Mouse (Mus musculus): ENCODE data around the gene Ccr8. TPM values are rescaled to one million over a fixed set of nuclear protein-coding genes. Genes with fewer than 3 reads are reported as not detected.

Ccr8 gene
- polyA plus RNA-seq, 1 experiment from 2014 or later = 0.38 TPM

- Histone ChIP-seq H3K4me3 (ENCODE audit: low read length) (no peak overlapping the region), H3K36me3 (ENCODE audit: control insufficient read depth, insufficient read depth, low read length) (no peaks in the 10 kb centered on the region), H3K4me2 (ENCODE audit: low read depth, low read length) (no peak overlapping the region), H3K4me1 (replicated peaks; ENCODE audit: control insufficient read depth, insufficient read depth, low read length) (no peaks in the 10 kb centered on the region), H3K27me3 (ENCODE audit: control insufficient read depth, insufficient read depth, low read depth, low read length) (no peaks in the 10 kb centered on the region), H3K9ac (ENCODE audit: low read length) (no peak overlapping the region), H3K27ac (ENCODE audit: low read length) (no peak overlapping the region), H3K9me3 (ENCODE audit: control insufficient read depth, low read length) (no peaks in the 10 kb centered on the region)
- no peak for ATAC-seq (ENCODE audit: low read depth)
- WGBS = 74% methylated on average over 4 of the region's 4 CpGs
These were observed 9.2 kb upstream of the Ccr8 start for GRCm38 (mm10) chr9:120082691-120083090.

DNA sequence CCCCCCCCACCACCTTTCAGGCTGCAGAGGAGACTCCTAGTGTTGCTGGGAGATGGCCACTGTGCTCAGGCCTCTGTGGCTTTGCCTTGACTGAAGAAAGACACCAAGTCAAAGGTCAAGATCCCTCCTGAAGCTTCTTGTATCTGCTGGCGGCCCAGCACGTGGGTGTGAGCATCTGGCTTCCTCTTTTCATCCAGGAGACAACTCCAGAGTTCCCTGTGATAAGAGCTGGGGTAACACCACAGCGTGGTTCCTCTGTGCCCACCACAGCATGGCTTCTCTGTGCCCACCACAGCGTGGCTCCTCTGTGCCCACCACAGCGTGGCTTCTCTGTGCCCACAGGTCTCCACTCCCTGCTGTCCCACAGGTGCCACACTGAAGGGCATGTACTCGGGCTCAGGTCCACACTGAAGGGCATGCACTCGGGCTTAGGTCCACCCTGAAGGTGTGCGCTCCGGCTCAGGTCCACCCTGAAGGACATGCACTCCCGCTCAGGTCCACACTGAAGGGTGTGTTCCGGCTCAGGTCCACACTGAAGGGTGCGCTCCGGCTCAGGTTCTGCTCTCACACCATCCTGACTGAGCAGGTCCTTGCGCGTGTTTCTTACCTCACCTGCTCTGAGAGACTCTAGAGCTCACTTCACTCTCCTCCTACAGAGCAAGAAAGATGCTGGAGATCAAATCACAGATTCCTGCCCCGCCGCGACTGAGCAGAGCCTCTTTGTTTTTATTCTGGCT lies 8.6 kb upstream of the Ccr8 start:
- H3K9me3 ChIP-seq (ENCODE audit: control insufficient read depth, low read length) = no peaks in the 10 kb centered on the region
- no peak overlapping the region for H3K4me2 ChIP-seq (ENCODE audit: low read depth, low read length)
- H3K9ac ChIP-seq (ENCODE audit: low read length) = no peak overlapping the region
- H3K4me3 ChIP-seq (ENCODE audit: low read length) = no peak overlapping the region
- no peak for ATAC-seq (ENCODE audit: low read depth)
- H3K4me1 ChIP-seq (replicated peaks; ENCODE audit: control insufficient read depth, insufficient read depth, low read length) = no peaks in the 10 kb centered on the region
- H3K27me3 ChIP-seq (ENCODE audit: control insufficient read depth, insufficient read depth, low read depth, low read length) = no peaks in the 10 kb centered on the region
- H3K27ac ChIP-seq (ENCODE audit: low read length) = no peak overlapping the region
- H3K36me3 ChIP-seq (ENCODE audit: control insufficient read depth, insufficient read depth, low read length) = no peaks in the 10 kb centered on the region
- WGBS = 71% methylated on average over 18 of the region's 18 CpGs

DNA sequence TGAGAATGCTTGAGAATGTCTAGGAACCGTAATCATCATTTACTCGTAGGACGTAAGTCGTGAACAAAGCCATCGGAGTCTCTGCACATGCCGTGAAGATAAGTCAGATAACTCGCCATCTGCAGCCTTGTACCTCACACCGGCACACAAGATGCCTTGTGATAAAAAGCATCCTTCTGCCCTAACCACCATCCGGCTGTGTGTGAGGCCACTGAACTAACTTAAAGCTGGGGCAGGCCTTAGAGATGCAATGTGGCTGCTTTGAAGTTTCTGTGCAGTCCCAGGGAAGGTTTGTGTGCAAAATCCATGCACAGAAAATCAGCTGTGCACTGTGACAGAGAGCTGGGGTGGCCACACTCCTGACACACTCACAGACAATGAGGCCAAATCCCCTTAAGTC lies 7.5 kb upstream of the Ccr8 start:
- WGBS = 79% methylated on average over 9 of the region's 9 CpGs
- no peak overlapping the region for H3K4me3 ChIP-seq (ENCODE audit: low read length)
- no peak overlapping the region for H3K9ac ChIP-seq (ENCODE audit: low read length)
- 0 out of 2 replicates have a peak, but pooled peaks cover 2% of the 10 kb centered on the region for H3K9me3 ChIP-seq (ENCODE audit: control insufficient read depth, low read length)
- ATAC-seq (ENCODE audit: low read depth) = no peak
- no peaks in the 10 kb centered on the region for H3K27me3 ChIP-seq (ENCODE audit: control insufficient read depth, insufficient read depth, low read depth, low read length)
- H3K4me2 ChIP-seq (ENCODE audit: low read depth, low read length) = no peak overlapping the region
- no peak overlapping the region for H3K27ac ChIP-seq (ENCODE audit: low read length)
- no peaks in the 10 kb centered on the region for H3K4me1 ChIP-seq (replicated peaks; ENCODE audit: control insufficient read depth, insufficient read depth, low read length)
- H3K36me3 ChIP-seq (ENCODE audit: control insufficient read depth, insufficient read depth, low read length) = no peaks in the 10 kb centered on the region

DNA sequence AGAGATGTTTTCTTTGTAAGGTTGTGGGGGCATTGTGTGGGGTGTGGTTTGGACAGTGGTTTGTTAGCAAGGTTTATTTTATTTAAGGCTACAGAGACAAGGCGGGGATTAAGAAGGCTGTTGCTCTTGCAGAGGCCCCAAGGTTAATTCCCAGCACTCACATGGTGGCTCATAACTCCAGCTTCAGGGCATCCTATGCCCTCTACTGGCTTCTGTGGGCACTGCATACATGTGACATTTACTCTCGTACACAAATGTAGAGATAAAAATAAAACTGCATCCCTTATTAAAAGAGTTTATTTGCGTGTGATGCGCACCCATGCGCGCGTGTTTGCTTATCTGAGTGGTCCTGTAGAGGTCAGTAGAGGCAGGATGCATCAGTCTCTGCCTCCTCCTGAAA lies 2.8 kb upstream of the Ccr8 start:
- H3K36me3 ChIP-seq (ENCODE audit: control insufficient read depth, insufficient read depth, low read length) = no peaks in the 10 kb centered on the region
- no peaks in the 10 kb centered on the region for H3K27me3 ChIP-seq (ENCODE audit: control insufficient read depth, insufficient read depth, low read depth, low read length)
- H3K4me2 ChIP-seq (ENCODE audit: low read depth, low read length) = no peak overlapping the region
- H3K4me3 ChIP-seq (ENCODE audit: low read length) = no peak overlapping the region
- H3K9me3 ChIP-seq (ENCODE audit: control insufficient read depth, low read length) = 0 out of 2 replicates have a peak, but pooled peaks cover 2% of the 10 kb centered on the region
- 82% methylated on average over 7 of the region's 7 CpGs for WGBS
- H3K27ac ChIP-seq (ENCODE audit: low read length) = no peak overlapping the region
- H3K4me1 ChIP-seq (replicated peaks; ENCODE audit: control insufficient read depth, insufficient read depth, low read length) = no peaks in the 10 kb centered on the region
- H3K9ac ChIP-seq (ENCODE audit: low read length) = no peak overlapping the region
- no peak for ATAC-seq (ENCODE audit: low read depth)

- no peak overlapping the region for H3K27ac ChIP-seq (ENCODE audit: low read length)
- H3K4me3 ChIP-seq (ENCODE audit: low read length) = no peak overlapping the region
- no peak overlapping the region for H3K4me2 ChIP-seq (ENCODE audit: low read depth, low read length)
- no peaks in the 10 kb centered on the region for H3K4me1 ChIP-seq (replicated peaks; ENCODE audit: control insufficient read depth, insufficient read depth, low read length)
- 0 out of 2 replicates have a peak, but pooled peaks cover 2% of the 10 kb centered on the region for H3K9me3 ChIP-seq (ENCODE audit: control insufficient read depth, low read length)
- no peak overlapping the region for H3K9ac ChIP-seq (ENCODE audit: low read length)
- WGBS = 64% methylated on average over 10 of the region's 10 CpGs
- ATAC-seq (ENCODE audit: low read depth) = no peak
- no peaks in the 10 kb centered on the region for H3K36me3 ChIP-seq (ENCODE audit: control insufficient read depth, insufficient read depth, low read length)
- H3K27me3 ChIP-seq (ENCODE audit: control insufficient read depth, insufficient read depth, low read depth, low read length) = no peaks in the 10 kb centered on the region
These were observed 828 bp upstream of the Ccr8 start for GRCm38 (mm10) chr9:120091086-120091485.

DNA sequence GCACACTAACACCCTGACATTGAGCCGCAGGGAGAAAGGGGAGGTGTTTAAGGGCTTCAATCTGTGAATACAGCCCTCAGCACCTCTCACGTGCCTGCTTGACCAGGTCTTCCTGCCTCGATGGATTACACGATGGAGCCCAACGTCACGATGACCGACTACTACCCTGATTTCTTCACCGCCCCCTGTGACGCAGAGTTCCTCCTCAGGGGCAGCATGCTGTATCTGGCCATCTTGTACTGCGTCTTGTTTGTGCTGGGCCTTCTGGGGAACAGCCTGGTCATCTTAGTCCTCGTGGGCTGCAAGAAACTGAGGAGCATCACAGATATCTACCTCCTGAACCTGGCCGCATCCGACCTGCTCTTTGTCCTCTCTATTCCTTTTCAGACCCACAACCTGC lies 1.8 kb downstream of the Ccr8 start:
- H3K27me3 ChIP-seq (ENCODE audit: control insufficient read depth, insufficient read depth, low read depth, low read length) = no peaks in the 10 kb centered on the region
- no peaks in the 10 kb centered on the region for H3K36me3 ChIP-seq (ENCODE audit: control insufficient read depth, insufficient read depth, low read length)
- no peak overlapping the region for H3K9ac ChIP-seq (ENCODE audit: low read length)
- no peak overlapping the region for H3K4me2 ChIP-seq (ENCODE audit: low read depth, low read length)
- 0 out of 2 replicates have a peak, but pooled peaks cover 2% of the 10 kb centered on the region for H3K9me3 ChIP-seq (ENCODE audit: control insufficient read depth, low read length)
- H3K4me3 ChIP-seq (ENCODE audit: low read length) = no peak overlapping the region
- no peak overlapping the region for H3K27ac ChIP-seq (ENCODE audit: low read length)
- H3K4me1 ChIP-seq (replicated peaks; ENCODE audit: control insufficient read depth, insufficient read depth, low read length) = no peaks in the 10 kb centered on the region
- WGBS = 82% methylated on average over 13 of the region's 13 CpGs
- ATAC-seq (ENCODE audit: low read depth) = no peak

DNA sequence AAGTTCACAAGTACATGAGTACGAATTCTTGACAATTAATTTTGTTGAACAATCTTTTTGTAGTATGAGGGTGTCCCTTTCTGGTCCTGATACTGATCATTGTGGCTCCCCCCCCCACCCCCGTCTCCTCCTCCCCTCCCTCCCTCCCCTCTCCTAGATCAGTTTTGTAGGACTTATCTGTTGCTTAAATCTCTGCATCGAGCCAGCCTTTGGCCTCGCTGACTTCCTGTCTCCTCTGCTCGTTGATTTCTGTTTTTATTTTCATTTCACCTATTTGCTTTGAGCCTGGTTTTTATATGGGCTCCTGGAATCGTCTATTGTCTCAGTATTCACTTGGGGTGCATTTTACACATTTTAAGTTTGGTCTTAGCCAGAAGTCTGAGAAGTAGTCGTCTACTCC lies 4.0 kb downstream of the Ccr8 start:
- Histone ChIP-seq H3K4me1 (replicated peaks; ENCODE audit: control insufficient read depth, insufficient read depth, low read length) (no peaks in the 10 kb centered on the region), H3K9me3 (ENCODE audit: control insufficient read depth, low read length) (no peaks in the 10 kb centered on the region), H3K4me3 (ENCODE audit: low read length) (no peak overlapping the region), H3K4me2 (ENCODE audit: low read depth, low read length) (no peak overlapping the region), H3K9ac (ENCODE audit: low read length) (no peak overlapping the region), H3K27ac (ENCODE audit: low read length) (no peak overlapping the region), H3K27me3 (ENCODE audit: control insufficient read depth, insufficient read depth, low read depth, low read length) (no peaks in the 10 kb centered on the region), H3K36me3 (ENCODE audit: control insufficient read depth, insufficient read depth, low read length) (no peaks in the 10 kb centered on the region)
- ATAC-seq (ENCODE audit: low read depth) = no peak
- 43% methylated on average over 7 of the region's 7 CpGs for WGBS

- peak; percentile 47; the same call in 1 of the 2 replicates for ATAC-seq (ENCODE audit: low read depth)
- Histone ChIP-seq H3K4me2 (ENCODE audit: low read depth, low read length) (no peak overlapping the region), H3K4me1 (replicated peaks; ENCODE audit: control insufficient read depth, insufficient read depth, low read length) (no peaks in the 10 kb centered on the region), H3K27me3 (ENCODE audit: control insufficient read depth, insufficient read depth, low read depth, low read length) (no peaks in the 10 kb centered on the region), H3K9me3 (ENCODE audit: control insufficient read depth, low read length) (no peaks in the 10 kb centered on the region), H3K36me3 (ENCODE audit: control insufficient read depth, insufficient read depth, low read length) (no peaks in the 10 kb centered on the region), H3K9ac (ENCODE audit: low read length) (no peak overlapping the region), H3K4me3 (ENCODE audit: low read length) (no peak overlapping the region), H3K27ac (ENCODE audit: low read length) (no peak overlapping the region)
- WGBS = 17% methylated on average over 7 of the region's 7 CpGs
These were observed 6.8 kb downstream of the Ccr8 start for GRCm38 (mm10) chr9:120098682-120099081.

DNA sequence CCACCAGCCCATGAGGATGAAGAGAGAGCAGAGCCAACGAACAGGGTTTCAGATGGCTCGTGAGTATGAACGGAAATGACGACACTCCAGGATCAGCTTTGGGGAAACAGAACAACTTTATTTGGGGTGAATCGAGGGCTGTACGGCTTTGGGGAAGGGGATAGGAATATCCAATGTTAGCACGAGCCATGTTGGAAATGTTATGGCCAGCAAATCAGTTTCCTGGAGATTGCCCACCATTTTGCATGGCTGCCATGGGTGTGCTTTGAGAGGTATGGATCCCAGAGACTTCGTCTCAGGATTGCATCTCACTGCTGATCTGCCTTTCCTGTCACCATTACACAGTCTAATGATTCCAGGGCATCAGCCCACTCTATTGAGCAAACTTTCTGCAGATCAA lies 7.4 kb downstream of the Ccr8 start:
- H3K4me2 ChIP-seq (ENCODE audit: low read depth, low read length) = no peak overlapping the region
- H3K27ac ChIP-seq (ENCODE audit: low read length) = no peak overlapping the region
- H3K4me3 ChIP-seq (ENCODE audit: low read length) = no peak overlapping the region
- H3K9me3 ChIP-seq (ENCODE audit: control insufficient read depth, low read length) = no peaks in the 10 kb centered on the region
- H3K4me1 ChIP-seq (replicated peaks; ENCODE audit: control insufficient read depth, insufficient read depth, low read length) = no peaks in the 10 kb centered on the region
- H3K9ac ChIP-seq (ENCODE audit: low read length) = no peak overlapping the region
- 89% methylated on average over 8 of the region's 8 CpGs for WGBS
- no peaks in the 10 kb centered on the region for H3K36me3 ChIP-seq (ENCODE audit: control insufficient read depth, insufficient read depth, low read length)
- H3K27me3 ChIP-seq (ENCODE audit: control insufficient read depth, insufficient read depth, low read depth, low read length) = no peaks in the 10 kb centered on the region
- no peak for ATAC-seq (ENCODE audit: low read depth)
